Mouse (Mus musculus): ENCODE data around the gene Bag3.
"Not testable (repeated sequence)": the region's sequence is repeated elsewhere in the genome, so short reads cannot be mapped to it uniquely, and the experiment has no call there.

The Bag3 gene

DNA sequence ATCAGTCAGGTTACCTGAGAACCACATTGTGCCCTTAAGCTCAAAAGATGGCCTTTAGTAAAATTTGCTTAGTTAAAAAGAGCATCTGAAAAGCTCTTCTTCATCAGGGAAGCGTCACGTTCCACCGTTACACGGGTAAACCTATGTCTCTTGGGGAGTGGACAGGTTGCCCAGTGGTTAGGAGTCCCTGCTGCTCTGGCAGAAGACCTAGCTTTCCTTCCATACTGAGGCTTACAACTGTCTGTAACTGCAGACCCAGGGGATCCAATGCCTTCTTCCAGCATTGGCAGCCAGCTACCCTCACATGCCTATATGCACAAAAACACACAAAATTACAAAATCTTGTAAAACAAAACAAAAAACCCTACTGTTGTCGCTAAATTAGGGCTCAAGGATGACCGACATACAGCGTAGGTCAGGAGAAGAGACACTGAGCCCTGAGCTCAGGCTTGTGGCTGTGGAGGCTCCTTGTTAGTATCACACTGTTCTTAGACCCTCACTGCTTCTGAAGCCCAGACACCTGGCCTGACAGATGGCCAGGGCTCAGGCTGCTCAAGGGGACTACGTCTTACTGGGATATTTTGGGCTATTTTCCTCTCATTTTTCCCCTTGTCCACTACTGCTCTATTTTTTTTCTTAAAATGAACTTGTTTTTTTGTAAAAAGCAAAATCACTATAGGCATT, 44.3 kb downstream of the Bag3 start:
- no peak for DNase-seq (ENCODE audit: low spot score in 2 of 2)

DNA sequence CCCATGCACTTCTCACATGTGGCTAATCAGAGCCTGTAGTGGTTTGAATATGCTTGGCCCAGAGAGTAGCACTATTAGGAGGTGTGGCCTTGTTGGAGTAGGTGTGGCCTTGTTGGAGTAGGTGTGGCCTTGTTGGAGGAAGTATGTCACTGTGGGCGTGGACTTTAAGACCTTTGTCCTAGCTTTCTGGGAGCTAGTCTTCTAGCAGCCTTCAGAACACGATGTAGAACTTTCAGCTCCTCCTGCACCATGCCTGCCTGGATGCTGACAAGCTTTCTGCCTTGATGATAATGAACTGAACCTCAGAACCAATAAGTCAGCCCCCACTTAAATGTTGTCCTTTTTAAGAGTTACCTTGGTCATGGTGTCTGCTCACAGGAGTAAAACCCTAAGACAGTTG, 46.0 kb downstream of the Bag3 start:
- not testable (repeated sequence) for DNase-seq (ENCODE audit: low spot score in 2 of 2)

DNA sequence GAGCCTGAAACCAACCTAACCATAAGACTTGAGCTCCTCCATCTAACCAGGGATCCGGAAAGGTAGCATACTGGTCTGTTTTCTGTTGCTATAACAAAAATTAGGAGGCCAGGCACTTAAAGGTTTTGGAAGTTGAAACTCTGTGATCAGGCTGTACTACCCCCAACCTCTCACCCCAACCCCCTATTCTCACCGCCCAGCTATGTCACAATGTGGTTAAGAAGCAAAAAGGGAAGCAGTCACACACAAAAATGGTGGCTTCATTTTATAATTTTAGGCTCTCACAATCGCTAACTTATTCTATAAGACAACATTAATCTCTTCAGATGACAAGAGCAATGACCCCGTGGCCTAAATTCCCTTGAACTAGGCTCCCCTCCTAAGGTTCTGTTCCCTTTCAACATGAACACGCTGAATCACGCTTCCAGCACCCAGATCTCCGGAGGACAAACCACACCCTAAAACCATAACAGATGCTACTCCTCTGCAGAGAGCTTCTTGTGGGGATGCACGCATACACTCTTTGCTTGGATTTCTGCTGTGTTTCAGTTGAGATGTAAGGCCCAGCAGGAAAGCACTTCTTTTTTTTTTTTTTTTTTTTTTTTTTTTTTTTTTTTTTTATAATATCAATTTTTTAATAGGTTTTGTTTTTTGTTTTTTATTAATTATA, 46.7 kb downstream of the Bag3 start:
- DNase-seq (ENCODE audit: low spot score in 2 of 2): no peak

DNA sequence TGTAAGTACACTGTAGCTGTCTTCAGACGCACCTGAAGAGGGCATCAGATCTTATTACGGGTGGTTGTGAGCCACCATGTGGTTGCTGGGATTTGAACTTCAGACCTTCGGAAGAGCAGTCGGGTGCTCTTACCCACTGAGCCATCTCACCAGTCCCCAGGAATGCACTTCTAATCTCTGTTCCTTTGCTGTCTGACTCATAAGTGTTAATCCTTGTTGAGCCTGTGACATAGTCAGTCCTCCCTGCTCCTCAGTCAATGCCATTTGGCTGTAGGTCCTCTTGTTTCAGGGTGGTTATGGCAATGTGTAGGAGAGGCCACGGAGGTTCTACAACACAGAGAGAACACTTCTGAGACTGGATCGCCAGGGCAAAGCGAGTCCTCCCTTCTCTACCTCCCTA, 47.2 kb downstream of the Bag3 start:
- not testable (repeated sequence) for DNase-seq (ENCODE audit: low spot score in 2 of 2)

DNA sequence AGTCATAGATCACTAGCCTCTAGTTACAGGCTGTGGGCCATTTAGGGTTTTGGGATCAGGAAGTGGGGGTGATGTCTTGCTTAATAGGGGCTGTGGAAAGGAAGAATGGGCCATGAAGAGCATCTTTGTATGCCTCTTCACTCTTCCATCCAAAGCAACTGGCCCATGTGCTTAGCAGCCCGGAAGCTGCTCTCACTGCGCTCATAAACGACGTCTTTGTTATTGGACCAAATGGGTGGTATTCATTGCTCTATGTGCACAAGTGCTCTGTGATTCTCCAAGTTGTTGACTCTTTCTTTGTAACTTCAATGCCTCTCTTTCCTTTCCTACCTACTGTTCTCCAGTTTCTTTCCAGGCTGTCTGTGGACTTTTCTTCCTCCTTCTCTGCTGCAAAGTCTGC, 48.6 kb downstream of the Bag3 start:
- DNase-seq (ENCODE audit: low spot score in 2 of 2): no peak

DNA sequence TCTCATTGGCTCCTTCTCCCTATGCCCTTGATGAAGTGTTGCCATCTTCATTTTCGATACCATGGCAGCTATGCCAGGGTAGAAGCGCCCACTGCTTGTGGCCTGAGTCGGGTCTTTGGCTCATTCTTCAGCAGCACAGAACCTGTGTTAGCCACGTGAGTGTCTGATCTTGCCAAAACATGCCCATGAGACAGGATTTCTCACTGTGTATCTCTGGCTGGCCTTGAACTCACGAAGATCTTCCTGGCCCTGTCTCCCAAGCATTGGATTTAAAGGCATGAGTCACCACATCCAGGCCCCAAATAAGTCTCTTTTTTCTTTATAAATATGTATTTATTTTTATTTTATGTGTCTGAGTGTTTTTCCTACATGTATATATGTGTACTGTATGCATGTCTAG, 51.8 kb downstream of the Bag3 start:
- no peak for DNase-seq (ENCODE audit: low spot score in 2 of 2)

DNA sequence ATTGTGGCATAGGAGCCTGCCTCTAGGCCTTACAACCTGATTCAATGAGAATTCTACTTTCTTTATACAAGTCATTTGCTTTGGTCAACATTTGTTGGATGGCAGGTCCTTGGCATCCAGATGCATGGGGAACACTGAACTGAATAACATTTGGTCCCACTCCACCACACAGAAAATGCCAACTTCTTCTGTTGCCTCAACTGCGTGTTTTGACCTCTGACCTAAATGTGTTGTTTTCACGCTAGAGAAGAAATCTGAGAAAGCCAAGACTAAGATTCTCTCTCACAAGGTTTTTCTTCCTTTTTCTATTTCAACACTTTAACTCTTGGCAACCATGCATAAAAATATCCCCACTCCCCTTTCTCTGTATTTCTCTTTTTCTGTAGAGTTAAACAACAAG, 52.4 kb downstream of the Bag3 start:
- no peak for DNase-seq (ENCODE audit: low spot score in 2 of 2)

DNA sequence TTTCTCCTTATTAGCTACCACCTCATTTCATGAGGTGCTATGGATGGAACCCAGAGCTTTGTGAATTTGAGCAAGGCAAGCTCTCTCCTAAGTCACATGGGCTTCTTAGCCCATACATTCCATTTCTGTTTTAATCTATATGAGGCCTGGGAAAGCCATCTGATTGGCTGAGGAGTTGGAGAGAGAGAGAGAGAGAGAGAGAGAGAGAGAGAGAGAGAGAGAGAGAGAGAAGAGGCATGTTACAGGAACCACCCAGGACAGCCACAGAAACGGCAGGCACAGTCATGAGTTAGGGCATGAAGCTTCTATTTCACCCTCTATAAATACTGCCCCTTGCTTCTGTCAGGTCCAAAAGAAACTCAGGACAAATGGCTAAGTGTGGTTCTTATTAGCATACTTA, 54.2 kb downstream of the Bag3 start:
- DNase-seq (ENCODE audit: low spot score in 2 of 2): no peak

DNA sequence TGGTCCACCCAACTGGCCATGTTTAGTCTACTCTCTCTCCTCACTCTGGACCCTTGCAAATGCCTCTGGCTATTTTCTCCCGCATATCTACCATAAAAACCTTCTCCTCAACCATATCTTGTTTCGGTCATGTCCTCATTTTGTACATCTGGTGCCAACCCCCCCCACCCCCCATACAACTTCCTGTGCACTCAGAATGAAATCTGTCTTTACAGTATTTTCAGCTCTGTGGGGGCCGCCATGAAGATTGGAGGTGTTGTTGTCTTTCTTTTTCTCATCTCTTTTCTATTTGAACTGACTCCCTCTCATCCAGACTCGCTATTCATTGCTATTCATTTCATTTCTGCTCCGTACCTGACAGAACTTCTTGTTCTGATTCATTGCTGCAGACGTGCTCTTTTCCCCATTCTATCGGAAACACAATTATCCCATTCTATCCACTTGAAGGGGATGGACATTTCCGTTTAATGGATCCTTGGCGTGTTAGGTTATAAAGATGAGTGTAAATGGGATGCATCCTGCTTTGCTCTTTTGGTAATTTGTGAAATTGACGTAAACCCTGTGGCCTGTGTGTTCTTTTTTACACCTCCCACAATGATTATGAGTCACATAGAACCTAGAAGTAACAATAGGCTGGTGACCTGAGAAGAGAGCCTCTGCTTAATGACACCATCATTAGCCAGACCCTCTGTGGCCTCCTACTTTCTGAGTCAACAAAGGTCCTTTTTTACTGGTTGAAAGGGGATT, 55.0 kb downstream of the Bag3 start:
- no peak for DNase-seq (ENCODE audit: low spot score in 2 of 2)

DNA sequence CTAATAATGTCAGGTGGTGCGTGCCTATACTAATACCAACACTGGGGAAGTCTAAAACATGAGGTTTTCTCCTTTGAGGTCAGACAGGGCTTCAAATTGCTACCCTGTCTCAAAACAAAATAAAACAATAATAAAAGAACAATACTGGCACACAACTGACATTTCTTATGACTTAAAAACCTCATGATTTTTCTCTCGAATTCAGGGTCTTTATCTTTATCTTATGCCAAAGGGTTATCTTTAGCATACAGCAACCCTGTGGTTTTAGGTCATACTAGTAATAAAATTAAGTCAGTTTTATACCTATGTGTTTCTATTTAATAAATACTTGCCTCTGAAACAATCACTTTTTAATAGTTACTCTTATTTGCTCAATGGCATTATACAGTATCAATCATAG, 56.0 kb downstream of the Bag3 start:
- DNase-seq (ENCODE audit: low spot score in 2 of 2): no peak

DNA sequence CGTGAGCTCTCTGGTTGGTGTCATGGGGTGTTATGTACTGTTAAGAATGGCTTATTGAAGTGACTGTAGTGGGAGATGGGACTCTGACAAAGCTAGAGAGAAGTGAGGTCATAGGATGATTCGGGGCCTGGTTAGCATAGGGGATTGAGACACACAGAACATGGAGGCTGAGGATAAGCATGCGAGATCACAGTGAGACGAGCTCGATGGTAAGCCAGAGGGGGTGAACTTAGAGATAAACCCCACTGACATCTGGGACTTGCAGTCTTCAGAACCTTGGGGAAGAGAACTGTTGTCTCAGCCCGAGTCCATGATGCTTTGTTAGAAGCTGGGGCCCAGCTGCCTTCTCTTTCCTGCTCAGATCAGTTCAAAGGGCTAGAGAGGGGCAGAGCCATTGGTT, 56.9 kb downstream of the Bag3 start:
- no peak for DNase-seq (ENCODE audit: low spot score in 2 of 2)

DNA sequence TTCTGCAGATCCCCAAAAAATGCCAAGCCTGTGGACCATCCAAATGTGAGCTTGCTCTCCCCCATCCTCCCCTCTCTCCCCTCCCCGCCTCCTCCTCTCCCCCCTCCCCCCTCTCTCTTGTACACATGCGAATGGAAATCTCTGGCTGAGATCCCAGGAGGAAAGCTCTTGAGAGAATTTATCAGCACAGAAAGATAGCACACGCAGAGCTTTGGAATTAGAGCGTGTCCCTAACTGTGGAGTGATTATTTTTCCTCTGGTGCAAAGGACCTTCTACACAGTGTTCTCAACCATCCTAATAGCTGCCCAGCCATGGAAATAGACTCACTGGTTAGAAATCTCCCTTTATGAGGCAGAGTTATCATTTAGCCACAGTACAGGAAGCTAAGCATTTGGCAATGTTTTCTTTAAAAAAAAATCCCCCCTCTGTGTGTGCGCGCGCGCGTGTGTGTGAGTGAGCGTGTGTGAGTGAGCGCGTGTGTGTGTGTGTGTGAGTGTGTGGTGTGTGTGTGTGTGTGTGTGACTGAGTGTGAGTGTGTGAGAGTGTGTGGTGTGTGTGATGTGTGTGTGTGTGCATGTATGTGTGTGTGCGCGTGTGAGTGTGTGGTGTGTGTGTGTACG, 58.6 kb downstream of the Bag3 start:
- no peak for DNase-seq (ENCODE audit: low spot score in 2 of 2)

DNA sequence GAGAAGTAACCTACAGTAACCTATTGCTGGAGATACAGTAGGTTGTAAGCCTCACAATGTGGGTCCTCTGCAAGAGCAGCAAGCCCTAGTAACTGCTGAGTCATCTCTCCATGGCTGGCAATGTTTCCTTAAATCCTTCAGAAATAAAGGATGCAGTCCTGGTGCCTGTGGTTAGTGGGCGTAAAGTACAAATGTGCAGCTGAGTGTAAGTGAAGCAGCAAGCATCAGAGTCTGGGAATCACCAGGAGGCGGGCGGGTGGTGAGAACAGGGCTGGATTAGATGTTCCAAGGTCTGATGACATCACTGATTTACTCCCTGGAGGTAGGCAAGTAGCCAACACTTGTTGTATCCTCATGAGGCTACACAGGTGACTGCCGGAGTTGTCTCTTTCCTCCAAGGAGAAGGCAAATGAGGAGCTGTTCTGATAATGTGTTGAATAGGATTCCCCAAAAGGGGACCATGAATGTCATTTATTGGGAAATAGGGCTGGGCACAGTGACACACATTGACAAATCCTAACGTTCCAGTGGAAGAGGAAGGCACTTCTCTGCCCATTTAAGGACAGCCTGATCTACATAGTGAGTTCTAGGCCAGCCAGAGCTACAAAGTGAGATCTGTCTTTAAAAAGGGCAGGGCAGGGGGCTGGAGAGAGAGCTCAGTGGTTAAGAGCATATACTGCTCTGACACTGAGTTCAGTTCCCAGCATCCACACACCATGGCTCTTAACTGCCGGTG, 60.0 kb downstream of the Bag3 start:
- DNase-seq (ENCODE audit: low spot score in 2 of 2): peak in 1 of 2 experiments; percentile 14

DNA sequence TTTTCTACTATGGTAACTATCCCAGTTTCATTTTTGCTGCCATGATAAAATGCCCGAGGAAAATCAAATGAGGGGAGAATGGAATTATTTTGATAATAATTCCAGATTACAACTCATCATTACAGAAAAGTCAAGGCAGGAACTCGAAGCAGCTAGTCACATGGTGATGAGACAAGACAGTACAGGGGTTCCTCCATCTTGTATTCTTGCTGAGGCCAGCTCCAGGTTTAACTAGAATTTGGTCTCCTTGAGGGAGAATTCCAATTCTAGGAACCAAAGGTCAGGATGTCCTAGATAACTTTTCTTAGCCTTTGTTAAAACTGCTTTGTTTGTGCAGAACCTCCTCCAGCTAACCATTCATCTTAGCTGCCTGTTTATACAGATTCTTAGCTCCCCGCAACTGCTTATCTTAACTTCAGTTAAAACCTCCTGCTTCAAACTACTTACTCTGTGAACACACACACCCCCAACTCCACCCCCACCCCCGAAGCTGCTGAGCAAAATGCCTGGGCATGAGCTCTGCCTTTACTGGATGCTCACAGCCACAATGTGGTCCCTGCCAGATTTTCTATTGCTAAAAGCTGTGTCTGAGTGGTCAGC, 64.0 kb downstream of the Bag3 start:
- no peak for DNase-seq (ENCODE audit: low spot score in 2 of 2)

DNA sequence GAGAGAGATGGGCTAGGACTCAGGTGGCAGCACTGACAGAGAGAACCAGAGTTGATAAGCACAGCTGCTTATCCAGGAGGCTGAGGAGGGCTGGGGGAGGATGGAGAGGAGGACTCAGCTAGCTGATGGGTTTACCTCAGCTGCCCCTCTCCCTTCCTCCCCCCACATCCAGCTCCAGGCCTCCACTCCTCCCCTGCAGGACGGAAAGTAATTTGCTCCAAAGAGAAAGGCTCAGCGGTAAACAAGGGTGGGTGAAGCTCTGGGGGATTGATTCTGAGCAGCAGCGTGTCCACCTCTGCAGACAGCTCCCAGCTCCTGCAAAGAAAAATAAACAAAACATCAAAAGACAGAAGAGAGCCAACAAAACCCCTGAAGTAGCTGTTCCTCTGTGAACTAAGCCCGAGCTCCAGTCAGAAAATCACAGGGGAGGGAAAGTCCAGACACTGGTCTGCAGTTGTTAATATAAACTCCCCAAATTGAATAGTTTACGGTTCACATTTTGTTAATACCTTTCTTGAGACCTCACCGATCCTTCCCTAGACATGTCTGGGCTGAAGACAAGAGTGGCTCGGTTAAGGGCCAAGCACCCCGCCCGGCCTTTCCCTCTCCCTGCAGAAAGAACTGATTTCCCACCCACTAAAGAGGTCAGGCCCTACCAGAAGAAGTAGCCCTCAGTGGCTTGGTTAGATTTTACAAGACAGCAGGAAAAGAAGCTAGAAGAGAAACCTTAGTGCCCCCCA, 68.1 kb downstream of the Bag3 start:
- DNase-seq (ENCODE audit: low spot score in 2 of 2): peak in 1 of 2 experiments; percentile 22

DNA sequence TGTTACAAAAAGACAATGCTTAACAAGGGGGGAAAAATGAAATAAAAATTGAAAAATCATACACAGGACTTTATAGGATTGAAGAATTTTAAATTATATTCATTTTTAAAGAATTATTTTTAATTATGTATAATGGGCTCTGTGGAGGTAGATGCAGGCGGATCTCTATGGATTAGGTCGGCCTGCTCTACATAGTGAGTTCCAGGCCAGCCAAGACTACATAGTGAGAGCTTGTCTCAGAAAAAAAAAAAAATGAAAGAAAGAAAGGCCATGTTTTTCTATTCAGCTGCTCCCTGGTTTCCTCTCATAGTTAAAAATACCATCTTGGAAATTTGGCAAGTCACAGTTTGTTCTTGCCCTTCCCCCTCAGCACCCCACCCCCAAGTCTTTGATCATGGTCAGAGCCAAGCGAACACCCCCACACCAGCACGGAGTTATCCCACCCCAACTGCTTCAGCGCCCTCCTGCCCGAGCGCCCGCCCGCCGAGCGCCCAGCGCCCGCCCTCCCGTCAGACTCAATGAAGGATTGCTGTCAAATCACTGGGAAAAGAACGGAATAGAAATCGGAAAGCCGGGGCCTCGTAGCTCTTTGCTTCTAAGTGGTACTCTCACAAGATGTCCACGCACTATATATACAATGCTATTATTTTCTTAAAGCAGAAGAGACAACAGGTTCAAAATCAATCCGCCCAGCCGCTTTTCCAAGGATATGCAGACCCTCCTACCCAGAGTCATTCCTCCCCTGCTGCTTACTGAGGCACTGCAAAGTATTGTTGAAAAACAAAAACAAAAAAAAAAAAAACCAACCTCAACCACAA, 68.9 kb downstream of the Bag3 start:
- no peak for DNase-seq (ENCODE audit: low spot score in 2 of 2)

DNA sequence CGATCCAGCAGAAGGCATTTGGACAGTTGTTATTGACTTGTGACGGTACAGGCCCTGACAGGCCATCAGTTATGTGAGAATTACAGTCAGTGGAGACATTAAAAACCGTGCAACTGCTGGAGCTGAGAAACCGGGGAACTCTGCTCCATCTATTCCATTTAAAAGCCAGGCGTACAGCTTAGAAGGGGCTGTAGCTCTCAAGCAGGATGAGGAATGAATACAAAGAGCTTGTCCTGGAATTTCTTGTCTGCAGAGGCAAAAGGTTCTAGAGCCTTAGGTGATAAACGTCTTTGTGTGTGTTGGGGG, 69.5 kb downstream of the Bag3 start:
- DNase-seq (ENCODE audit: low spot score in 2 of 2): no peak

DNA sequence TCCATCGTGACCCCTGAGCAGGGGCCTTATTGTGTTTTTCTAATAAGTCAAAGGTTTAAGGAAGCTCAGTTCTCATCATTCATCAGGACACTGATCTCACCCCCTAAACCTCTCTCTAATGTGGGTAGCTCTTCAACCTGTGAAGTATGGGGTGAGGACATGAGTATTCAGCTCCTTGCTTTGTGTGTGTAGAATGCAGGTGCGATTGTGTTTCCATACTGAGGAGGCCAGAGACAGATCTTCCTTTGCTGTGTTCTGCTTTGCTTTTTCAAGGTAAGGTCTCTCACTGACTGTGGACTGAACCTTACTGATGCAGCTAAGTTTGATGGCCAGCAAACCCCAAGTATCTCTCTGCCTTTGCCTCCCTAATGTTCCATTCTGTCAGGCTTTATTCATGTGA, 72.9 kb downstream of the Bag3 start:
- no peak for DNase-seq (ENCODE audit: low spot score in 2 of 2)
